In genomic region chr4:126220045-126220444, GRCm38 (mm10) we compare ENCODE assay signal across 16 mouse cellular contexts.
"Had no signal": no experiment of that assay in that cellular context is flagged by ENCODE, and none has a peak within 500 bp of the region (broad histone marks: within the 10 kb centered on the region; RNA-seq: fewer than 3 reads in every experiment).

No protein-coding gene starts in this region.

- H3K4me3 ChIP-seq: neural tube, embryonic 13.5 days; neural tube, embryonic 15.5 days; stomach, embryonic 15.5 days had no signal

- H3K9me3 ChIP-seq: neural tube, embryonic 13.5 days; neural tube, embryonic 15.5 days; stomach, embryonic 15.5 days had no signal

- DNase-seq: retina, postnatal 1 day; right cerebral cortex, adult 18-20 months; right cerebral cortex, postnatal 14 days; right cerebral cortex, postnatal 25 days; right cerebral cortex, postnatal 4 days; spleen, adult 18-20 months; thymus, adult 18-20 months; thymus, adult 2 months; thymus, postnatal 14 days; thymus, postnatal 25 days; thymus, postnatal 36 days; thymus, postnatal 4 days had no signal

- H3K27me3 ChIP-seq: neural tube, embryonic 13.5 days; neural tube, embryonic 15.5 days; stomach, embryonic 15.5 days had no signal

- H3K4me2 ChIP-seq: neural tube, embryonic 13.5 days; neural tube, embryonic 15.5 days; stomach, embryonic 15.5 days had no signal

- H3K27ac ChIP-seq: neural tube, embryonic 13.5 days; neural tube, embryonic 15.5 days; stomach, embryonic 15.5 days; stomach, postnatal 0 days had no signal

- H3K4me1 ChIP-seq: neural tube, embryonic 13.5 days; neural tube, embryonic 15.5 days; stomach, embryonic 15.5 days had no signal

- H3K9ac ChIP-seq: neural tube, embryonic 13.5 days; neural tube, embryonic 15.5 days; stomach, embryonic 15.5 days had no signal

- H3K36me3 ChIP-seq: neural tube, embryonic 13.5 days; neural tube, embryonic 15.5 days; stomach, embryonic 15.5 days had no signal
